Mouse (Mus musculus): Measurements from ENCODE around the gene Yipf6. TPM values are rescaled to one million over a fixed set of nuclear protein-coding genes. Genes with fewer than 3 reads are reported as not detected.
"Not testable (repeated sequence)": the region's sequence is repeated elsewhere in the genome, so short reads cannot be mapped to it uniquely, and the experiment has no call there.

Yipf6 gene
- 10 to 100 TPM; 36.9 to 43.0 TPM for total RNA-seq (2021)

GRCm38 (mm10) chrX:98936101-98936500 is at the start of gene Yipf6:
TSS of gene Yipf6 (plus strand) at chrX:98936316.
- no peak for DNase-seq

- peak in 1 of 2 experiments; percentile 7 for DNase-seq
Measured at GRCm38 (mm10) chrX:98890072-98890405, 46.1 kb upstream of the Yipf6 start.

GRCm38 (mm10) chrX:98890406-98891116 is 45.6 kb upstream of the Yipf6 start, which contains the start of gene Ophn1:
TSS of gene Ophn1 (minus strand) at chrX:98891025.
- DNase-seq: peak; percentile 76 to 77

- DNase-seq: no peak
Measured at GRCm38 (mm10) chrX:98898307-98898706, 37.8 kb upstream of the Yipf6 start.

GRCm38 (mm10) chrX:98904226-98904625 is 31.9 kb upstream of the Yipf6 start:
- no peak for DNase-seq

GRCm38 (mm10) chrX:98908910-98909309 is 27.2 kb upstream of the Yipf6 start:
- DNase-seq: no peak

GRCm38 (mm10) chrX:98919423-98919822 is 16.7 kb upstream of the Yipf6 start:
- no peak for DNase-seq

- peak; percentile 97 for DNase-seq
Measured at GRCm38 (mm10) chrX:98936707-98937554, 815 bp downstream of the Yipf6 start.

- DNase-seq: peak; percentile 91 to 92
Measured at GRCm38 (mm10) chrX:98937555-98938294, 1.6 kb downstream of the Yipf6 start.

- DNase-seq: no peak
Measured at GRCm38 (mm10) chrX:98953941-98954340, 17.8 kb downstream of the Yipf6 start.

GRCm38 (mm10) chrX:98958287-98958686 is 22.2 kb downstream of the Yipf6 start:
- no peak for DNase-seq

- DNase-seq: no peak
Measured at GRCm38 (mm10) chrX:98959050-98959449, 22.9 kb downstream of the Yipf6 start.

- no peak for DNase-seq
Measured at GRCm38 (mm10) chrX:98963742-98964141, 27.6 kb downstream of the Yipf6 start.

GRCm38 (mm10) chrX:98964513-98964912 is 28.4 kb downstream of the Yipf6 start:
- no peak for DNase-seq

- not testable (repeated sequence) for DNase-seq
Measured at GRCm38 (mm10) chrX:98986611-98987010, 50.5 kb downstream of the Yipf6 start.

GRCm38 (mm10) chrX:98989574-98989973 is 53.5 kb downstream of the Yipf6 start:
- peak; percentile 20 to 21 for DNase-seq

Other genes with a start within 250 kb of the Yipf6 start
- gene Ophn1, start 45.3 kb upstream of the Yipf6 start, total RNA-seq (2021): 10 to 100 TPM; 34.5 to 40.4 TPM
- gene Stard8, start 66.9 kb downstream of the Yipf6 start, total RNA-seq (2021): 1 to 10 TPM; 6.1 to 8.0 TPM
- gene Efnb1, start 199.8 kb downstream of the Yipf6 start, total RNA-seq (2021): 10 to 100 TPM; 13.1 to 15.2 TPM

Data from layer of hippocampus, postnatal 36 days (tissue).